Mouse (Mus musculus) ES-E14 (cell line): ENCODE results near the gene Rreb1. TPM values are rescaled to one million over a fixed set of nuclear protein-coding genes. Genes with fewer than 3 reads are reported as not detected.

Experiments
- DNase-seq: peaks from one replicate; pipeline ENCODE4 v3.0.0-alpha.2; 2013; ENCODE audit warnings: low read depth, low spot score
- H3K27ac ChIP-seq: 2 replicates; pipeline ENCODE4 v1.5.1; 2012; ENCODE audit warnings: low read depth, mild to moderate bottlenecking, low read length, moderate library complexity, mixed read lengths; ENCODE audit not compliant: poor library complexity, insufficient read depth, severe bottlenecking
- H3K36me3 ChIP-seq: 2 replicates; pipeline ENCODE4 v1.6.1; 2012; ENCODE audit warnings: mild to moderate bottlenecking, low read length, moderate library complexity, mixed read lengths; ENCODE audit not compliant: control insufficient read depth, poor library complexity, insufficient read depth, severe bottlenecking
- H3K4me1 ChIP-seq, 2 experiments: fragments of 150-350 bp in 1 of 2; sonication (generic) in 1 of 2; 2 replicates each; pipeline ENCODE4 v1.6.1; 2012; ENCODE audit warnings: low read length in 2 of 2, mild to moderate bottlenecking in 1 of 2, mixed read lengths in 1 of 2; ENCODE audit not compliant: control insufficient read depth in 2 of 2, insufficient read depth in 2 of 2, poor library complexity in 1 of 2
- H3K4me3 ChIP-seq, 2 experiments: fragments of 150-350 bp in 1 of 2; sonication (generic) in 1 of 2; 2 replicates each; pipeline ENCODE4 v1.5.1; 2012; ENCODE audit warnings: low read length in 2 of 2, low read depth in 1 of 2, mild to moderate bottlenecking in 1 of 2, mixed read lengths in 1 of 2; ENCODE audit not compliant: insufficient read depth in 1 of 2, poor library complexity in 1 of 2, severe bottlenecking in 1 of 2
- H3K9ac ChIP-seq: 2 replicates; pipeline ENCODE4 v1.6.1; 2012; ENCODE audit warnings: low read depth, mild to moderate bottlenecking, low read length, mixed read lengths; ENCODE audit not compliant: poor library complexity, insufficient read depth, severe bottlenecking
- H3K9me3 ChIP-seq: fragments of 150-350 bp; sonication (generic); 2 replicates; pipeline ENCODE4 v1.6.1; 2012; ENCODE audit warnings: low read depth, mild to moderate bottlenecking, low read length; ENCODE audit not compliant: control insufficient read depth, insufficient read depth
- CHD2 ChIP-seq: IDR thresholded peaks from 2 replicates; pipeline ENCODE4 v1.6.1; 2014; ENCODE audit warnings: mild to moderate bottlenecking, low read depth, low read length, inconsistent platforms
- HCFC1 ChIP-seq: IDR thresholded peaks from 2 replicates; pipeline ENCODE4 v1.6.1; 2012; ENCODE audit warnings: low read length, inconsistent platforms, borderline replicate concordance; ENCODE audit not compliant: insufficient read depth
- MAFK ChIP-seq: IDR thresholded peaks from 2 replicates; pipeline ENCODE4 v1.6.1; 2014; ENCODE audit warnings: mild to moderate bottlenecking, low read depth, low read length, inconsistent platforms; ENCODE audit not compliant: insufficient read depth
- ZC3H11A ChIP-seq: IDR thresholded peaks from 2 replicates; pipeline ENCODE4 v1.6.1; 2012; ENCODE audit warnings: low read depth, mild to moderate bottlenecking, inconsistent platforms, low read length, borderline replicate concordance
- ZNF384 ChIP-seq: IDR thresholded peaks from 2 replicates; pipeline ENCODE4 v1.6.1; 2012; ENCODE audit warnings: low read depth, low read length, inconsistent platforms
- in situ Hi-C, 2 experiments: fragments of 600-800 bp; cut with MboI; formaldehyde crosslinking; loops; one replicate each; pipeline ENCODE4 v1.15.1; 2025; ENCODE audit warnings: low sequenced_read_pairs in 2 of 2, inconsistent platforms in 1 of 2; ENCODE audit not compliant: unreplicated experiment in 2 of 2
- total RNA-seq: library from RNA; depleted of rRNA; stranded (reverse); fragments of 300-350 nt; gene quantifications from 2 replicates; pipeline ENCODE4 v1.2.3, GENCODE M21; 2012

Gene Rreb1
- total RNA-seq, 1 experiment = 14.7 TPM

DNA sequence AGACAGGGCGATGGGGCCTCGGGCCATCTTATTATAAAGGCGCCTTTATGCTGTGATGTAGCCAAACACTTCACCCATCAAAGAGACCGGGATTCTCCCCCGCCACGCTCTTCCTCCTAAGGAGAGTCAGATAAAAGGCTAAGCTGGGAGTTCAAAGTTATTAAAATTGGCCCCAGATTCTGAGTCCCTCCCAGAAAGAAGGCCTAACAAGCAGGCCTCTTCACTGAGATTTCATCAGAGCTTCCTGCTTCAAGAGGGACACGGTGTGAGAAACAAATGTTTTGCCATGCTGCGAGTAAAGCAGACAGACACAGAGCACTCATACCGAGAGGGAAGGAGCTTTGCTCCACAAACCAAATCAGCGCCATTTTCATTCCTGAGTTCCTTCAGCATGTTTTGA, 189.4 kb downstream of the Rreb1 start:
- TF ChIP-seq CHD2 = no peak
- no peak for TF ChIP-seq MAFK
- TF ChIP-seq HCFC1 = no peak
- TF ChIP-seq ZNF384 = no peak
- TF ChIP-seq ZC3H11A = no peak
- no peak for DNase-seq
- H3K4me3 ChIP-seq = peak overlapping the region; percentile 2 to 34; a peak in 3 of 4 replicates
- H3K9me3 ChIP-seq = no peaks in the 10 kb centered on the region
- H3K36me3 ChIP-seq = no peaks in the 10 kb centered on the region; the same call in 1 of the 2 replicates
- H3K9ac ChIP-seq = peak overlapping the region; percentile 5; the same call in 1 of the 2 replicates
- H3K4me1 ChIP-seq = peaks cover 2 to 19% of the 10 kb centered on the region in 2 experiments; a peak in 3 of 4 replicates
- H3K27ac ChIP-seq = no peak overlapping the region
- in situ Hi-C loops = no loop called here

DNA sequence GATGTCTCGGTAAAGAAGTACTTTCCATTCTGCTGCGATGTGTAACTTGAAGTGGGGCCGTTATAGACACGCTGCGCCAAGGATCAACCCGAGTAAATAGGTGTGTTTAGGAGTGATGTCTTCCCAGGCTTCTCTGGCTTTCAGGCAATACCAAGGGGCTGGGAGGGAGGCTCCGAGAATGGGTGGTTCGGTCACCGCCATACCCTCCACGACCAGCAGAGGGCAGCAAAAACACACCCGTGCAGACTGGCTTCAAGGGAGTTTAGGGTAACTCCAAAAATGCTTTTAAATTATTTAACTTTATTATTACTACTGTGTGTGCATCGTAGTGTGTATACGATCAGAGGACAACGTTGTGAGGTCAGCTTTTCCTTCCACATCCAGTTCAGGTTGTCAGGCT, 191.1 kb downstream of the Rreb1 start:
- in situ Hi-C loops = no loop called here
- no peaks in the 10 kb centered on the region; the same call in 1 of the 2 replicates for H3K36me3 ChIP-seq
- peaks cover 2 to 15% of the 10 kb centered on the region in 2 experiments; a peak in 3 of 4 replicates for H3K4me1 ChIP-seq
- no peaks in the 10 kb centered on the region for H3K9me3 ChIP-seq
- no peak overlapping the region for H3K9ac ChIP-seq
- H3K4me3 ChIP-seq = no peak overlapping the region
- DNase-seq = peak; percentile 68
- TF ChIP-seq ZC3H11A (peak; percentile 58; the same call in 1 of the 2 replicates), HCFC1 (no peak)
- no peak overlapping the region for H3K27ac ChIP-seq

GRCm38 (mm10) chr13:37969988-37970387, 191.8 kb downstream of the Rreb1 start:
- Histone ChIP-seq H3K27ac (no peak overlapping the region), H3K4me3 (no peak overlapping the region), H3K9ac (no peak overlapping the region), H3K4me1 (peaks cover 2 to 13% of the 10 kb centered on the region in 2 experiments; a peak in 3 of 4 replicates), H3K9me3 (no peaks in the 10 kb centered on the region), H3K36me3 (no peaks in the 10 kb centered on the region; the same call in 1 of the 2 replicates)
- no peak for DNase-seq
- TF ChIP-seq HCFC1 (no peak), ZC3H11A (no peak), ZNF384 (no peak), MAFK (no peak), CHD2 (no peak)
- in situ Hi-C loops = no loop called here

GRCm38 (mm10) chr13:37970887-37971530, 192.8 kb downstream of the Rreb1 start:
- no peak for DNase-seq
- H3K4me3 ChIP-seq = no peak overlapping the region
- peaks cover 2 to 9% of the 10 kb centered on the region in 2 experiments; a peak in 3 of 4 replicates for H3K4me1 ChIP-seq
- in situ Hi-C loops = no loop called here
- TF ChIP-seq HCFC1 (no peak), ZC3H11A (no peak)
- no peaks in the 10 kb centered on the region for H3K9me3 ChIP-seq
- no peaks in the 10 kb centered on the region; the same call in 1 of the 2 replicates for H3K36me3 ChIP-seq
- no peak overlapping the region for H3K9ac ChIP-seq
- no peak overlapping the region for H3K27ac ChIP-seq

DNA sequence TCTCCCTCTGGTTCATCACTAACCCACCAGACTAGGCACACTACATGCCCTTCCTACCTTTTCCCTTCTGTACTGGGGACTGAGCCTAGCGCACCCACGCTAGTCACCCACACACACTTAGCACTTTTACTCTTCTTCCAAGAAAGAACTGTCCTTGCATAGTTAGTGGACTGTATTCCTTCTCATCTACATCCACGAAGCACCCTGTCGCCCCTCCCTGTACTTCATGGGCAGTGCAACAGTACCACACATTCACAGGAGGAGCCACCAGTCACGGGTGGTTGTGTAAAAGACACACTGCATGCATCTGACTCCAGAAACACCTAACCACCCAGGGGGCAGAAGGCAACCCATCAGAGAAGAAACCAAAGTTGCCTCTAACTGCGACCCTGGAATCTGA, 195.8 kb downstream of the Rreb1 start:
- Histone ChIP-seq H3K27ac (no peak overlapping the region), H3K4me1 (no peaks in the 10 kb centered on the region), H3K4me3 (no peak overlapping the region), H3K36me3 (peaks cover 9% of the 10 kb centered on the region), H3K9me3 (no peaks in the 10 kb centered on the region), H3K9ac (no peak overlapping the region)
- TF ChIP-seq MAFK = no peak
- DNase-seq = no peak
- in situ Hi-C loops = no loop called here
